Mouse (Mus musculus) embryonic facial prominence, embryonic 12.5 days (tissue): ENCODE data around the gene Ecel1. TPM values are rescaled to one million over a fixed set of nuclear protein-coding genes. Genes with fewer than 3 reads are reported as not detected.

ENCODE experiments used
- ATAC-seq: fragments of 200-750 bp; cut with Nextera tagmentation; 2 replicates; pipeline ENCODE4 v1.8.0; 2017; ENCODE audit not compliant: insufficient number of reproducible peaks, insufficient read depth, low FRiP score, low TSS enrichment
- H3K27ac ChIP-seq: fragments of 300-500 bp; sonication (generic); 2 replicates; pipeline ENCODE4 v1.5.1; 2016; ENCODE audit warnings: mild to moderate bottlenecking
- H3K27me3 ChIP-seq: fragments of 300-500 bp; sonication (generic); 2 replicates; pipeline ENCODE4 v1.6.1; 2016; ENCODE audit warnings: mild to moderate bottlenecking, moderate library complexity
- H3K36me3 ChIP-seq: fragments of 300-500 bp; sonication (generic); 2 replicates; pipeline ENCODE4 v1.6.1; 2016; ENCODE audit warnings: mild to moderate bottlenecking
- H3K4me1 ChIP-seq: fragments of 300-500 bp; sonication (generic); 2 replicates; pipeline ENCODE4 v1.6.1; 2016
- H3K4me2 ChIP-seq: fragments of 300-500 bp; sonication (generic); replicated peaks from 2 replicates; pipeline ENCODE4 v1.6.1; 2016; ENCODE audit warnings: mild to moderate bottlenecking, moderate library complexity
- H3K4me3 ChIP-seq: fragments of 300-500 bp; sonication (generic); 2 replicates; pipeline ENCODE4 v1.5.1; 2016; ENCODE audit warnings: mild to moderate bottlenecking
- H3K9ac ChIP-seq: fragments of 300-500 bp; sonication (generic); 2 replicates; pipeline ENCODE4 v1.6.1; 2016; ENCODE audit warnings: mild to moderate bottlenecking, moderate library complexity
- H3K9me3 ChIP-seq: fragments of 300-500 bp; sonication (generic); 2 replicates; pipeline ENCODE4 v1.6.1; 2016; ENCODE audit warnings: mild to moderate bottlenecking, moderate library complexity
- WGBS: fragments of 180-500 bp; shearing (Covaris S2); methylation state at CpG from one replicate; pipeline ENCODE4 v1.1.7; 2016; 5-methylcytosine and 5-hydroxymethylcytosine counted together
- polyA plus RNA-seq: library from polyadenylated mRNA; unstranded; fragments of >200 nt; fragmentation: Nextera tagmentation; extraction: Ambion mirVana; gene quantifications from 2 replicates; pipeline ENCODE4 v1.2.1, GENCODE M21; 2016

Gene Ecel1
- polyA plus RNA-seq, 1 experiment from 2014 or later, result 1.9 TPM

- Histone ChIP-seq H3K27ac (no peak overlapping the region), H3K36me3 (no peaks in the 10 kb centered on the region), H3K4me3 (peak overlapping the region; percentile 47), H3K9me3 (no peaks in the 10 kb centered on the region), H3K27me3 (peaks cover 66% of the 10 kb centered on the region), H3K4me1 (peaks cover 15% of the 10 kb centered on the region), H3K4me2 (peak overlapping the region; percentile 92), H3K9ac (peak overlapping the region; percentile 52)
- 2% methylated on average over 54 of the region's 54 CpGs for WGBS
- ATAC-seq, result 0 out of 2 replicates have a peak, but pooled peaks have one; percentile 12
Measured at GRCm38 (mm10) chr1:87186261-87187036, 30.1 kb upstream of the Ecel1 start.

- peaks cover 12% of the 10 kb centered on the region for H3K4me1 ChIP-seq
- no peak overlapping the region for H3K9ac ChIP-seq
- H3K36me3 ChIP-seq, result no peaks in the 10 kb centered on the region
- no peak for ATAC-seq
- WGBS, result 15% methylated on average over 13 of the region's 13 CpGs
- no peak overlapping the region; the same call in 1 of the 2 replicates for H3K4me2 ChIP-seq
- no peak overlapping the region for H3K4me3 ChIP-seq
- H3K27ac ChIP-seq, result no peak overlapping the region
- peaks cover 67% of the 10 kb centered on the region for H3K27me3 ChIP-seq
- no peaks in the 10 kb centered on the region for H3K9me3 ChIP-seq
Measured at GRCm38 (mm10) chr1:87185526-87185925, 29.2 kb upstream of the Ecel1 start.

GRCm38 (mm10) chr1:87184751-87185139 is 28.4 kb upstream of the Ecel1 start:
- H3K9me3 ChIP-seq, result no peaks in the 10 kb centered on the region
- H3K4me2 ChIP-seq, result peak overlapping the region; percentile 22; the same call in 1 of the 2 replicates
- ATAC-seq, result no peak
- H3K36me3 ChIP-seq, result no peaks in the 10 kb centered on the region
- H3K4me3 ChIP-seq, result no peak overlapping the region
- no peak overlapping the region for H3K9ac ChIP-seq
- 12% methylated on average over 20 of the region's 20 CpGs for WGBS
- H3K4me1 ChIP-seq, result peaks cover 8% of the 10 kb centered on the region; the same call in 1 of the 2 replicates
- H3K27ac ChIP-seq, result no peak overlapping the region
- H3K27me3 ChIP-seq, result peaks cover 67% of the 10 kb centered on the region

- no peak for ATAC-seq
- no peak overlapping the region for H3K9ac ChIP-seq
- H3K27me3 ChIP-seq, result peaks cover 67% of the 10 kb centered on the region
- 26% methylated on average over 15 of the region's 15 CpGs for WGBS
- H3K9me3 ChIP-seq, result no peaks in the 10 kb centered on the region
- no peak overlapping the region for H3K4me3 ChIP-seq
- no peaks in the 10 kb centered on the region for H3K36me3 ChIP-seq
- H3K4me2 ChIP-seq, result peak overlapping the region; percentile 22; the same call in 1 of the 2 replicates
- H3K4me1 ChIP-seq, result peaks cover 8% of the 10 kb centered on the region; the same call in 1 of the 2 replicates
- H3K27ac ChIP-seq, result no peak overlapping the region
Measured at GRCm38 (mm10) chr1:87183998-87184750, 27.9 kb upstream of the Ecel1 start.

GRCm38 (mm10) chr1:87183013-87183412 is 26.7 kb upstream of the Ecel1 start, which contains the start of gene Prss56:
Prss56 (plus strand) TSS chr1:87183313.
- no peak within 1 kb of the TSS for H3K27ac ChIP-seq
- no peak within 1 kb of the TSS for H3K4me3 ChIP-seq
- H3K36me3 ChIP-seq, result no peaks in the 10 kb centered on the region
- H3K4me1 ChIP-seq, result peaks cover 8% of the 10 kb centered on the region; the same call in 1 of the 2 replicates
- ATAC-seq, result no peak
- peaks cover 63% of the 10 kb centered on the region for H3K27me3 ChIP-seq
- WGBS, result 56% methylated on average over 9 of the region's 9 CpGs
- H3K9me3 ChIP-seq, result no peaks in the 10 kb centered on the region
- H3K9ac ChIP-seq, result no peak within 1 kb of the TSS
- no peak within 1 kb of the TSS for H3K4me2 ChIP-seq

- H3K27ac ChIP-seq, result no peak overlapping the region
- no peaks in the 10 kb centered on the region for H3K9me3 ChIP-seq
- peaks cover 46% of the 10 kb centered on the region for H3K27me3 ChIP-seq
- no peak overlapping the region for H3K4me2 ChIP-seq
- no peak overlapping the region for H3K9ac ChIP-seq
- H3K36me3 ChIP-seq, result no peaks in the 10 kb centered on the region
- no peak for ATAC-seq
- 40% methylated on average over 5 of the region's 5 CpGs for WGBS
- no peak overlapping the region for H3K4me3 ChIP-seq
- H3K4me1 ChIP-seq, result peaks cover 11% of the 10 kb centered on the region
Measured at GRCm38 (mm10) chr1:87180896-87181295, 24.6 kb upstream of the Ecel1 start.

- peaks cover 38% of the 10 kb centered on the region for H3K27me3 ChIP-seq
Measured at GRCm38 (mm10) chr1:87175852-87176292, 19.6 kb upstream of the Ecel1 start.

GRCm38 (mm10) chr1:87174006-87174955 is 18.0 kb upstream of the Ecel1 start:
- Histone ChIP-seq H3K4me2 (peak overlapping the region; percentile 19; the same call in 1 of the 2 replicates), H3K27ac (no peak overlapping the region), H3K27me3 (peaks cover 53% of the 10 kb centered on the region), H3K9ac (no peak overlapping the region), H3K4me3 (no peak overlapping the region), H3K9me3 (no peaks in the 10 kb centered on the region), H3K4me1 (peaks cover 21% of the 10 kb centered on the region), H3K36me3 (no peaks in the 10 kb centered on the region)
- peak; percentile 57; the same call in 1 of the 2 replicates for ATAC-seq
- WGBS, result 24% methylated on average over 27 of the region's 28 CpGs

More at GRCm38 (mm10) chr1:87175852-87176292, 19.6 kb upstream of the Ecel1 start:
- H3K36me3 ChIP-seq, result no peaks in the 10 kb centered on the region
- no peak overlapping the region for H3K4me3 ChIP-seq
- no peak overlapping the region; the same call in 1 of the 2 replicates for H3K4me2 ChIP-seq
- peak; percentile 59 for ATAC-seq
- 11% methylated on average over 11 of the region's 11 CpGs for WGBS
- no peak overlapping the region for H3K9ac ChIP-seq
- no peaks in the 10 kb centered on the region for H3K9me3 ChIP-seq
- H3K4me1 ChIP-seq, result peaks cover 9% of the 10 kb centered on the region; the same call in 1 of the 2 replicates
- no peak overlapping the region for H3K27ac ChIP-seq

GRCm38 (mm10) chr1:87172316-87172715 is 16.0 kb upstream of the Ecel1 start:
- no peak overlapping the region for H3K9ac ChIP-seq
- whole genome bisulfite sequencing, result 49% methylated on average over 9 of the region's 9 CpGs
- no peak overlapping the region for H3K4me3 ChIP-seq
- H3K9me3 ChIP-seq, result no peaks in the 10 kb centered on the region
- no peak overlapping the region for H3K27ac ChIP-seq
- peaks cover 58% of the 10 kb centered on the region for H3K27me3 ChIP-seq
- no peak for ATAC-seq
- H3K4me1 ChIP-seq, result peaks cover 22% of the 10 kb centered on the region
- H3K4me2 ChIP-seq, result no peak overlapping the region
- H3K36me3 ChIP-seq, result no peaks in the 10 kb centered on the region

- Histone ChIP-seq H3K27me3 (peaks cover 64% of the 10 kb centered on the region), H3K27ac (no peak overlapping the region), H3K4me3 (no peak overlapping the region), H3K4me2 (no peak overlapping the region), H3K36me3 (no peaks in the 10 kb centered on the region), H3K9ac (no peak overlapping the region), H3K4me1 (peaks cover 22% of the 10 kb centered on the region), H3K9me3 (no peaks in the 10 kb centered on the region)
- no peak for ATAC-seq
- 94% methylated on average over 1 of the region's 1 CpGs for WGBS
Measured at GRCm38 (mm10) chr1:87171312-87171711, 15.0 kb upstream of the Ecel1 start.

GRCm38 (mm10) chr1:87170458-87170857 is 14.1 kb upstream of the Ecel1 start:
- Histone ChIP-seq H3K9ac (no peak overlapping the region), H3K4me1 (peaks cover 17% of the 10 kb centered on the region; the same call in 1 of the 2 replicates), H3K4me3 (no peak overlapping the region), H3K27me3 (peaks cover 71% of the 10 kb centered on the region), H3K9me3 (no peaks in the 10 kb centered on the region), H3K4me2 (peak overlapping the region; percentile 40; the same call in 1 of the 2 replicates), H3K36me3 (no peaks in the 10 kb centered on the region), H3K27ac (no peak overlapping the region)
- ATAC-seq, result 0 out of 2 replicates have a peak, but pooled peaks have one; percentile 12
- 5% methylated on average over 19 of the region's 19 CpGs for WGBS
